In genomic region chr2:143914760-143915599, GRCm38 (mm10) we compare ENCODE assay signal across 8 mouse cellular contexts. TPM values are rescaled to one million over a fixed set of nuclear protein-coding genes. Genes with fewer than 3 reads are reported as not detected.
DNase-seq lines count a peak whose midpoint lies in the region; ATAC-seq and TF ChIP-seq lines count a peak whose summit lies in the region.

Dstn (plus strand) TSS chr2:143915320.

- under 1% methylated on average over 71 of the region's 71 CpGs for WGBS in bone marrow, adult 2 months
- WGBS in embryonic facial prominence, embryonic 15.5 days, result under 1% methylated on average over 71 of the region's 71 CpGs
- under 1% methylated on average over 58 of the region's 71 CpGs for WGBS in kidney, embryonic 14.5 days
- under 1% methylated on average over 71 of the region's 71 CpGs for WGBS in limb, embryonic 15.5 days

- DNase-seq in 416B (ENCODE audit: low read depth), result peak; percentile 96
- peak; percentile 97 to 98 for DNase-seq in heart, adult 9 months (ENCODE audit: low spot score in 2 of 2)
- peak; percentile 89 to 96 for DNase-seq in monocyte, adult 2 months (ENCODE audit: low read depth in 1 of 2, low spot score in 2 of 2)
- peak; percentile 92 for DNase-seq in spleen, postnatal 36 days (ENCODE audit: low spot score in 2 of 2)

- peak; percentile 95 for TF ChIP-seq POLR2A in bone marrow, adult 2 months (IDR thresholded peaks at IDR 0.05; ENCODE audit: borderline replicate concordance, control insufficient read depth, low read depth, low read length)

- no peaks in the 10 kb centered on the region; the same call in 1 of the 2 replicates for H3K4me1 ChIP-seq in bone marrow, adult 2 months (ENCODE audit: control insufficient read depth, insufficient read depth, low read length)
- peaks cover 26% of the 10 kb centered on the region for H3K4me1 ChIP-seq in embryonic facial prominence, embryonic 15.5 days
- peaks cover 22% of the 10 kb centered on the region for H3K4me1 ChIP-seq in kidney, embryonic 14.5 days (ENCODE audit: control insufficient read depth, insufficient read depth, low read length)
- peaks cover 22% of the 10 kb centered on the region for H3K4me1 ChIP-seq in limb, embryonic 15.5 days

- no peaks in the 10 kb centered on the region for H3K9me3 ChIP-seq in embryonic facial prominence, embryonic 15.5 days (replicated peaks)
- no peaks in the 10 kb centered on the region for H3K9me3 ChIP-seq in kidney, embryonic 14.5 days (ENCODE audit: control insufficient read depth, low read length)
- no peaks in the 10 kb centered on the region for H3K9me3 ChIP-seq in limb, embryonic 15.5 days

- no peaks in the 10 kb centered on the region for H3K27me3 ChIP-seq in embryonic facial prominence, embryonic 15.5 days
- no peaks in the 10 kb centered on the region for H3K27me3 ChIP-seq in kidney, embryonic 14.5 days (ENCODE audit: control insufficient read depth, insufficient read depth, low read length)
- no peaks in the 10 kb centered on the region for H3K27me3 ChIP-seq in limb, embryonic 15.5 days

- H3K9ac ChIP-seq in embryonic facial prominence, embryonic 15.5 days, result peak within 1 kb of the TSS; percentile 84
- peak within 1 kb of the TSS; percentile 81 for H3K9ac ChIP-seq in kidney, embryonic 14.5 days (ENCODE audit: low read depth, low read length)
- H3K9ac ChIP-seq in limb, embryonic 15.5 days, result peak within 1 kb of the TSS; percentile 71

- H3K36me3 ChIP-seq in embryonic facial prominence, embryonic 15.5 days, result no peaks in the 10 kb centered on the region
- H3K36me3 ChIP-seq in kidney, embryonic 14.5 days (ENCODE audit: control insufficient read depth, insufficient read depth, low read length), result no peaks in the 10 kb centered on the region
- no peaks in the 10 kb centered on the region for H3K36me3 ChIP-seq in limb, embryonic 15.5 days

- H3K4me2 ChIP-seq in embryonic facial prominence, embryonic 15.5 days (replicated peaks), result peak within 1 kb of the TSS; percentile 61
- peak within 1 kb of the TSS; percentile 67 for H3K4me2 ChIP-seq in kidney, embryonic 14.5 days (replicated peaks; ENCODE audit: low read depth, low read length)
- peak within 1 kb of the TSS; percentile 71 for H3K4me2 ChIP-seq in limb, embryonic 15.5 days

- H3K27ac ChIP-seq in bone marrow, adult 2 months (ENCODE audit: control insufficient read depth, insufficient read depth, low read depth, low read length, poor library complexity), result peak within 1 kb of the TSS; percentile 93
- peak within 1 kb of the TSS; percentile 99 for H3K27ac ChIP-seq in embryonic facial prominence, embryonic 15.5 days (replicated peaks)
- peak within 1 kb of the TSS; percentile 99 for H3K27ac ChIP-seq in kidney, embryonic 14.5 days (ENCODE audit: low read depth, low read length)
- H3K27ac ChIP-seq in limb, embryonic 15.5 days, result peak within 1 kb of the TSS; percentile 97

- TF ChIP-seq CTCF in bone marrow, adult 2 months (IDR thresholded peaks at IDR 0.05; ENCODE audit: control insufficient read depth, insufficient read depth, low read length), result no peak

- H3K4me3 ChIP-seq in bone marrow, adult 2 months (replicated peaks; ENCODE audit: control insufficient read depth, low read depth, low read length), result peak within 1 kb of the TSS; percentile 89
- peak within 1 kb of the TSS; percentile 91 for H3K4me3 ChIP-seq in embryonic facial prominence, embryonic 15.5 days (replicated peaks)
- H3K4me3 ChIP-seq in kidney, embryonic 14.5 days (ENCODE audit: low read length), result peak within 1 kb of the TSS; percentile 84
- peak within 1 kb of the TSS; percentile 73 for H3K4me3 ChIP-seq in limb, embryonic 15.5 days

- ATAC-seq in embryonic facial prominence, embryonic 15.5 days (ENCODE audit: insufficient number of reproducible peaks, low FRiP score, low TSS enrichment, low read depth), result peak; percentile 98
- peak; percentile 99 for ATAC-seq in kidney, embryonic 14.5 days (ENCODE audit: low FRiP score, low TSS enrichment)
- ATAC-seq in limb, embryonic 15.5 days (ENCODE audit: insufficient number of reproducible peaks, low FRiP score, low TSS enrichment, low read depth), result peak; percentile 97

RNA-seq across cellular contexts. Expression of gene Dstn, which starts in this region (rescaled TPM):
- 109 and 216 TPM in 2 replicates for polyA plus RNA-seq in bone marrow, adult 2 months (2011; ENCODE audit: insufficient read depth, insufficient read length, low replicate concordance, missing spikeins)
- polyA plus RNA-seq in embryonic facial prominence, embryonic 15.5 days (2015; fragmentation: Nextera tagmentation; extraction: Ambion mirVana), result 403 and 440 TPM in 2 replicates
- 319 and 404 TPM in 2 replicates for polyA plus RNA-seq in kidney, embryonic 14.5 days (2014; fragmentation: Nextera tagmentation; extraction: Ambion mirVana)
- polyA plus RNA-seq in limb, embryonic 15.5 days (2015; fragmentation: Nextera tagmentation; extraction: Ambion mirVana), result 458 and 484 TPM in 2 replicates

Comparison
In these comparisons a context has a peak if more than half of its experiments do, and no peak if none do; other contexts are left out.
1. Peak in every context shown above with its lines: DNase-seq, ATAC-seq, H3K4me3 ChIP-seq and H3K27ac ChIP-seq.